Mouse (Mus musculus) liver, embryonic 11.5 days (tissue): Measurements from ENCODE around the gene Dhrs4. TPM values are rescaled to one million over a fixed set of nuclear protein-coding genes. Genes with fewer than 3 reads are reported as not detected.
A peak's percentile ranks its signal among the peaks of the same experiment; 100 is the strongest.

Source experiments
- ATAC-seq: fragments of 200-750 bp; cut with Nextera tagmentation; replicated peaks from 2 replicates; pipeline ENCODE4 v1.8.0; 2017; ENCODE audit warnings: moderate number of reproducible peaks, mild to moderate bottlenecking, moderate TSS enrichment, moderate library complexity; ENCODE audit not compliant: low FRiP score
- DNase-seq: peaks from one replicate; pipeline ENCODE4 v3.0.0-alpha.2; 2017; ENCODE audit warnings: low spot score
- H3K27ac ChIP-seq: fragments of 300-500 bp; sonication (generic); 2 replicates; pipeline ENCODE4 v1.5.1; 2014; ENCODE audit warnings: mild to moderate bottlenecking, low read depth, low read length, control low read depth
- H3K27me3 ChIP-seq: fragments of 300-500 bp; sonication (generic); replicated peaks from 2 replicates; pipeline ENCODE4 v1.6.1; 2014; ENCODE audit warnings: low read length, mixed read lengths; ENCODE audit not compliant: control insufficient read depth, insufficient read depth
- H3K36me3 ChIP-seq: fragments of 300-500 bp; sonication (generic); 2 replicates; pipeline ENCODE4 v1.6.1; 2014; ENCODE audit warnings: mild to moderate bottlenecking, low read length, moderate library complexity, mixed read lengths; ENCODE audit not compliant: control insufficient read depth, insufficient read depth
- H3K4me1 ChIP-seq: fragments of 300-500 bp; sonication (generic); replicated peaks from 2 replicates; pipeline ENCODE4 v1.6.1; 2014; ENCODE audit warnings: low read length, mixed read lengths; ENCODE audit not compliant: control insufficient read depth, insufficient read depth
- H3K4me2 ChIP-seq: fragments of 300-500 bp; sonication (generic); 2 replicates; pipeline ENCODE4 v1.6.1; 2014; ENCODE audit warnings: mild to moderate bottlenecking, control low read depth, moderate library complexity
- H3K4me3 ChIP-seq: fragments of 300-500 bp; sonication (generic); 2 replicates; pipeline ENCODE4 v1.5.1; 2014; ENCODE audit warnings: low read depth, low read length, control low read depth
- H3K9ac ChIP-seq: fragments of 300-500 bp; sonication (generic); 2 replicates; pipeline ENCODE4 v1.6.1; 2014; ENCODE audit warnings: low read depth, low read length, control low read depth
- H3K9me3 ChIP-seq: fragments of 300-500 bp; sonication (generic); 2 replicates; pipeline ENCODE4 v1.6.1; 2016; ENCODE audit warnings: low read length, inconsistent platforms, mixed read lengths; ENCODE audit not compliant: control insufficient read depth
- WGBS: fragments of 180-500 bp; shearing (Covaris S2); extraction: QIAGEN DNeasy Blood & Tissue Kit; methylation state at CpG from one replicate; pipeline ENCODE4 v1.1.7; 2014; 5-methylcytosine and 5-hydroxymethylcytosine counted together
- polyA plus RNA-seq: library from polyadenylated mRNA; unstranded; fragments of >200 nt; fragmentation: Nextera tagmentation; extraction: Ambion mirVana; gene quantifications from 2 replicates; pipeline ENCODE4 v1.2.1, GENCODE M21; 2014

The Dhrs4 gene
- 58.7 and 59.4 TPM in 2 replicates for polyA plus RNA-seq

DNA sequence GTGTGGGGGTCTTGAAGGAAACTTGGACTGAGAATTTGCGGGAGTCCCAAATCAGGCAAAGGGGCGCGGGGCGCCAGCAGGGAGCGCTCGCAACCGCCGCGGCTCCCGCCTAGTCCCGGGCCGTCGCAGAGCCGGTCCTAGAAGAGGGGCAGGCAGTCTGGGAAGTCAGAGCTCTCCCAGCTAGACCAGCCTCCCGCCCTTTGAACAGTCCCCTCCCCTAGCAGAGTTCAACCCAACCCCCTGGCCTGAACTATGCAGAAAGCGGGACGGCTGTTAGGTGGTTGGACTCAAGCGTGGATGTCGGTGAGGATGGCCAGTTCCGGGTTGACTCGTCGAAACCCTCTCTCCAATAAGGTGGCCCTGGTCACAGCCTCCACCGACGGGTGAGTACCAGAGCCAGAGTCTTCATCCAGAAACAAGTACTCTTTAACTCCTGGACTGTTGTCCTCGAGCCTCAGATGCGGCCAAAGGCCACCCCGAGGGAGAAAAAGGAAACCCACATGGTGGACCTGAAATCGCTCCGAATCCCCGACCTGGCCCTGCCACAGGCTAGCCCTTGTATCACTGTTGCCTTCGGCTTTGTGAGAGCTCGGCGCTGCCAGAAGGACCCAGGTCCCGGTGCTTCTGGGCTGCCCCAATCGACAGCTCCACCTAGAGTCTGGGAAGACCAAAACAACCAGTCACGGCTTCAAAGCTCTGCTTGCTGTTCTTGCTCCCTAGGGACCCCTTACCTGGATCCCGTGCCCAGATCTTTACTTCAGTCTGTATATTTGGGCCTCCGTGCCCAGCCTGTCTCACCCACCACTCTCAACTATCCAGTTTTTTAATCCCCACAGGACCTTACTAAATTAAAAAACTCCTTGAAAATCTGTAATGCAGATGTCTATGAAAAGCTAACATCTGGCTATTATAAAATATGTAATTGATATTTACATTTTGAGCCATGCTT is at the start of gene Dhrs4:
Dhrs4 (plus strand) TSS at position 108 of the 949 bp plus-strand sequence.
- Histone ChIP-seq H3K27ac (peak within 1 kb of the TSS; percentile 87), H3K9ac (peak within 1 kb of the TSS; percentile 93), H3K9me3 (no peaks in the 10 kb centered on the region), H3K4me3 (peak within 1 kb of the TSS; percentile 65), H3K36me3 (no peaks in the 10 kb centered on the region; the same call in 1 of the 2 replicates), H3K4me1 (peaks cover 26% of the 10 kb centered on the region), H3K27me3 (no peaks in the 10 kb centered on the region), H3K4me2 (peak within 1 kb of the TSS; percentile 69)
- peak; percentile 83 for DNase-seq
- peak; percentile 94 for ATAC-seq
- under 1% methylated on average over 38 of the region's 38 CpGs for WGBS

DNA sequence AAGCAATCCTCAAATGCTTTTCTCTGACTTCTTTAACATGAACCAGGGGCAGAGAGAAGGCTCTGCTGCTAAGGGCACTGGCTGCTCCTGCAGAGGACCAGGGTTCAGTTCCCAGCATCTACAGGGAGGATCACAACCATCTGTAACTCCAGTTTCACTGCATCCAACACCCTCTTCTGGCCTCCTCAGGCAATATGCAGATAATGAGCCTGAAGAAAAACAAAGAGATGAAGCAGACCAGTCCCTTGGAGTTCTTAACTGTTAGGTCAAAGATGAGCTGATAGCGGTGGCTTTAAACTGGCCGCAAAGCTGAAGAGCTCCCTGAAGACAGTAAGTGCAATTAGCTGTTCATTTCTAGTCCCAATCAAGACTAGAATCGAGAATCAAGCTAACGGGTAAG is 48.3 kb upstream of the Dhrs4 start:
- H3K9me3 ChIP-seq, result no peaks in the 10 kb centered on the region
- H3K9ac ChIP-seq, result no peak overlapping the region
- DNase-seq (no peak), ATAC-seq (no peak)
- H3K27ac ChIP-seq, result no peak overlapping the region
- no peaks in the 10 kb centered on the region for H3K4me1 ChIP-seq
- 67% methylated on average over 4 of the region's 4 CpGs for WGBS
- H3K36me3 ChIP-seq, result no peaks in the 10 kb centered on the region
- H3K4me3 ChIP-seq, result no peak overlapping the region
- no peak overlapping the region for H3K4me2 ChIP-seq
- H3K27me3 ChIP-seq, result no peaks in the 10 kb centered on the region

DNA sequence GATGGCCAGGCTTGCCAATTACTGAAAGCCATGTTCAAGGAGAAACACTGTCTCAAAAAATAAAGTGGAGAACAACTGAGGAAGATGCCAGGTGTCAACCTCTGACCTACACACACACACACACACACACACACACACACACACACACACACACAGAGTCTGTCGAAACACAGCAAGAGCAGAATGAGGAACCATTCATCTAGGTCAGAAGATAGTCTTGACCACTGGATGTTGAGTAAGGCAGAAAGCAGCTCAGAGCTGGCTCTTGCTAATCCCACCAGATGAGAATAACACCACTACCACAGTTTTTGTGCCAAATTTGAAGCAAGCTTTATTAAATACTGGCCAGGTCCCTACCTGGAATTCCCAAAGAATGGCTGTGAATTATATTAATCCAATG is 45.5 kb upstream of the Dhrs4 start:
- no peak for DNase-seq
- Histone ChIP-seq H3K9ac (no peak overlapping the region), H3K36me3 (no peaks in the 10 kb centered on the region), H3K27ac (no peak overlapping the region), H3K4me2 (no peak overlapping the region), H3K9me3 (no peaks in the 10 kb centered on the region), H3K27me3 (no peaks in the 10 kb centered on the region), H3K4me1 (no peaks in the 10 kb centered on the region), H3K4me3 (no peak overlapping the region)
- 29% methylated on average over 1 of the region's 1 CpGs for WGBS
- ATAC-seq, result no peak

DNA sequence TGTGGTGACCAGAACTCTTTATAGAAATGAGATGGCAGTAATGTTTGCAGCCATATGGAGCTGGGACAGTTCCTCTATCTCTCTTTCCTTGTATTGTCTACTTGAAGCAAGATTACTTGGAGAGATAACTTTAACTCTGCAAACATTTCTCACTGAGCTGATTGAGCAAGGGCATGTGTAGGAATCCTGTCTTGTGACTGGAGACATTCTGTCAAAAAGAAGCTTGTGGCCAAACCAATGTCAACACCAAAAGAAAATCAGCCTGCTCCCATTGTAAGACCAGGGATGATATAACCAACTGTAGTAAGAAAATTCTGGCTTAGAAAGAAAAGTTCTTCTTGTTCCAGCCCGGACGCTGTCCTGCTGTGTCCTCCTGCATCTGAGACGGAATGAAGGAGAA is 43.7 kb upstream of the Dhrs4 start:
- WGBS, result 82% methylated on average over 3 of the region's 3 CpGs
- Histone ChIP-seq H3K4me2 (no peak overlapping the region), H3K9me3 (no peaks in the 10 kb centered on the region), H3K36me3 (no peaks in the 10 kb centered on the region), H3K27me3 (no peaks in the 10 kb centered on the region), H3K9ac (no peak overlapping the region), H3K27ac (no peak overlapping the region), H3K4me3 (no peak overlapping the region), H3K4me1 (no peaks in the 10 kb centered on the region)
- DNase-seq (no peak), ATAC-seq (no peak)

DNA sequence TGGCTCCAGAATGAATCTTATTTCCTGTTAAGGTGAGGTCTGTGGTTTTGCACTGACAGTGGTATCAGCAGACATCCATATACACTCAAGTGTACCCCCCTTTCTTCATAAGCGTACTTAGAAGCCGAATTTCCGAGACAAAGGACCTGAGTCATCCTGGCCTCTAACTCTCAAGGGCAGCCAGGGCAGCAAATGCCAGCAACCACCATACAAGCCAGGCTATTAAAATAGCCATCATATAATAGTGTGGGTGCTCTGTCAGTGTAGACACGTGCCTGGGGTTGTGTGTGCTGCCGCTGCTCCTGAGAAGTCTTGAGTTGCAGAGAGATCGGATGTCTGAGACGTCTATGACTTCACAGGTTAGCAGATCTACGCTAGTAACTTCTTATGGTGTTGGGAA is 41.4 kb upstream of the Dhrs4 start:
- 81% methylated on average over 8 of the region's 8 CpGs for WGBS
- Histone ChIP-seq H3K27ac (no peak overlapping the region), H3K9me3 (no peaks in the 10 kb centered on the region)

DNA sequence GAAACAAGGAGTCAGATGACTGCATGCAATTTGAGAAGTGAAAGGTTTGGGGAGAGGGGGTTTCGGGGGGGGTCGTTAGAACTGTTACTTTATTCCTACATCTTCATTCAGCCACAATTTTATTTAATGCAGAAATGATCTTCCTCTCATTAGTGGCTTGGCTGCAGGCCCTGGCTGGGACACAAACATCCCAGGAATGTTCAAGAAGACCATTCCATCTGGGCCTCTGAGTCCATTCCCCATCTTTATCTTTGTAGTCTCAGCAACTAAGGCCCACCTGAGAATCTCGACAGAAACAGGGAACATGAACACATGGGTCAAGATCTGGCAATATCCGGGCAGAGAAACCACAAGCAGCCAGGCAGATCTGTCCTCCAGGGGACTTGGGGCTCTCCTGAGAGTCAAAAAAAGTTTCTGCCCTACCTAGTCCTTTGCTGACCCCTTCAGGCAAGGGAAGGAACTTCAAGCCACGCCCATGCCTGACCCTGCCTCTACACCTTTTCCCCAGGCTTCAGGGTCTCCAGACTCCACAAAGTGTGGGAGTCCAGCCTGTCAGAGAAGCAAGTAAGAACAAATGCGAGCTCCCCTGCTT is 40.3 kb upstream of the Dhrs4 start:
- Histone ChIP-seq H3K4me1 (no peaks in the 10 kb centered on the region), H3K9me3 (no peaks in the 10 kb centered on the region), H3K9ac (no peak overlapping the region), H3K4me2 (no peak overlapping the region), H3K27ac (no peak overlapping the region), H3K27me3 (no peaks in the 10 kb centered on the region), H3K4me3 (no peak overlapping the region), H3K36me3 (no peaks in the 10 kb centered on the region)
- 27% methylated on average over 6 of the region's 6 CpGs for WGBS
- DNase-seq, result peak; percentile 55
- no peak for ATAC-seq

More for the DNA sequence above, 41.4 kb upstream of the Dhrs4 start:
- no peak for DNase-seq
- H3K27me3 ChIP-seq, result no peaks in the 10 kb centered on the region
- H3K9ac ChIP-seq, result no peak overlapping the region
- no peak overlapping the region for H3K4me3 ChIP-seq
- H3K4me1 ChIP-seq, result no peaks in the 10 kb centered on the region
- no peak overlapping the region for H3K4me2 ChIP-seq
- H3K36me3 ChIP-seq, result no peaks in the 10 kb centered on the region
- ATAC-seq, result no peak

DNA sequence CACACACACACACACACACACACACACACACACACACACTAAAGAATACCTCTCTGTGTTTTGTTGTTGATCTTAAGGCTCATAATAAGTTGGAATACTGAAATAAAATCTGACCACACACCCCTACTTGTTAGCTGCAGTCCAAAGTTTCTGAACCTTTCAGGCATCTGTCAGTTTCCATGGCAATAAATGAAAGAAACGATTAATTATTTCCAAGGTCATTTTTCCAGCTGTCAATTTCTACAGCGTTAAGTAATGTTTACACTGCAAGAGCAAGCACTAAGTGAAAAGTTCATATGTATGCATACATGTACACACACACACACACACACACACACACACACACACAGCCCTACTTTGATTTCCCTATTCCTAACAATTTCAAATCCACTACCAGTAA is 20.9 kb upstream of the Dhrs4 start:
- H3K9ac ChIP-seq, result no peak overlapping the region
- H3K9me3 ChIP-seq, result no peaks in the 10 kb centered on the region
- no peak for DNase-seq
- ATAC-seq, result no peak
- H3K4me3 ChIP-seq, result no peak overlapping the region
- H3K27me3 ChIP-seq, result 0 out of 2 replicates have a peak, but pooled peaks cover 2% of the 10 kb centered on the region
- 73% methylated on average over 2 of the region's 2 CpGs for WGBS
- no peaks in the 10 kb centered on the region for H3K4me1 ChIP-seq
- H3K4me2 ChIP-seq, result no peak overlapping the region
- no peaks in the 10 kb centered on the region for H3K36me3 ChIP-seq
- H3K27ac ChIP-seq, result no peak overlapping the region

DNA sequence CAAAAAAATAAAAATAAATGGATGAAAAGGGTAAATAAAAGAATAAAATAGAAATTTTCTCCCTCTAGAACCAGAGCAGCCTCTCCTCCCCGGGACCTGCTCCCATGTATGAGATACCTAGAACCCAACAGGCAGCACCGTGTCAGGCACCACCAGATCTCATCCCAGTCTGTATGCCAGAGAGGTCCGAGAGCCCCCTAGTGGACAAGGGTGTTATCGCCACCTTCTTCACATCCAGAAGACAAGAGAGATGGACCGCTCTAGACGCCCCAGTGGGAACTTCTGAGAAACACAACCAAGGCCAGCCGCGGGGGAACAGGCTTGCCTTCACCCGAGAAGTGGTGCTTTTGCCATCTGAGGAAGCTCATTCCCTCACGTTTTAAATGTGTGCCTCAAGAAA is 20.3 kb upstream of the Dhrs4 start:
- Histone ChIP-seq H3K36me3 (no peaks in the 10 kb centered on the region), H3K4me3 (no peak overlapping the region), H3K4me1 (no peaks in the 10 kb centered on the region), H3K27me3 (0 out of 2 replicates have a peak, but pooled peaks cover 2% of the 10 kb centered on the region), H3K9ac (no peak overlapping the region), H3K27ac (no peak overlapping the region), H3K9me3 (no peaks in the 10 kb centered on the region), H3K4me2 (no peak overlapping the region)
- DNase-seq (peak; percentile 61), ATAC-seq (no peak)
- 14% methylated on average over 10 of the region's 10 CpGs for WGBS
